Mouse (Mus musculus) spleen, adult 2 months (tissue): ENCODE data around the gene Olfr1352. TPM values are rescaled to one million over a fixed set of nuclear protein-coding genes. Genes with fewer than 3 reads are reported as not detected.
"Not testable (repeated sequence)": the region's sequence is repeated elsewhere in the genome, so short reads cannot be mapped to it uniquely, and the experiment has no call there.

Experiments used
- DNase-seq, 2 experiments: peaks; one replicate each; pipeline versions ENCODE4 v3.0.0 to v3.0.0-alpha.2; 2012 to 2021; ENCODE audit warnings: low spot score in 2 of 2, low read depth in 1 of 2
- H3K27ac ChIP-seq: fragments of 200-500 bp; 2 replicates; pipeline ENCODE4 v1.5.1; 2012; ENCODE audit warnings: low read length, inconsistent platforms; ENCODE audit not compliant: insufficient read depth
- H3K27me3 ChIP-seq: fragments of 200-500 bp; 2 replicates; pipeline ENCODE4 v1.6.1; 2012; ENCODE audit warnings: mild to moderate bottlenecking, moderate library complexity, low read length, inconsistent platforms; ENCODE audit not compliant: control insufficient read depth, insufficient read depth
- H3K36me3 ChIP-seq: fragments of 200-500 bp; 2 replicates; pipeline ENCODE4 v1.6.1; 2012; ENCODE audit warnings: mild to moderate bottlenecking, low read length, inconsistent platforms; ENCODE audit not compliant: control insufficient read depth, insufficient read depth
- H3K4me1 ChIP-seq: fragments of 200-500 bp; 2 replicates; pipeline ENCODE4 v1.6.1; 2011; ENCODE audit warnings: inconsistent platforms; ENCODE audit not compliant: control insufficient read depth, insufficient read depth, insufficient read length
- H3K4me3 ChIP-seq: fragments of 200-500 bp; 2 replicates; pipeline ENCODE4 v1.5.1; 2011; ENCODE audit warnings: mild to moderate bottlenecking, inconsistent platforms; ENCODE audit not compliant: insufficient read depth, insufficient read length; ENCODE audit errors: extremely low read depth
- CTCF ChIP-seq: fragments of 200-500 bp; IDR thresholded peaks from 2 replicates; pipeline ENCODE4 v1.5.1; 2011; ENCODE audit warnings: mild to moderate bottlenecking, inconsistent platforms; ENCODE audit not compliant: insufficient read depth, insufficient read length, insufficient replicate concordance; ENCODE audit errors: extremely low read depth
- POLR2A ChIP-seq: fragments of 200-500 bp; IDR thresholded peaks from 2 replicates; pipeline ENCODE4 v1.6.1; 2011; ENCODE audit warnings: low read depth, low read length, inconsistent platforms
- WGBS: fragments of 180-500 bp; shearing (Covaris S2); methylation state at CpG from one replicate; pipeline ENCODE4 v1.1.7; 2018; 5-methylcytosine and 5-hydroxymethylcytosine counted together
- polyA plus RNA-seq: library from polyadenylated mRNA; depleted of rRNA; stranded (reverse); fragments of >200 nt; gene quantifications from 2 replicates; pipeline ENCODE4 v1.2.3, GENCODE M21; 2012; rRNA removed

The Olfr1352 gene
- polyA plus RNA-seq, result not detected in 2 replicates

DNA sequence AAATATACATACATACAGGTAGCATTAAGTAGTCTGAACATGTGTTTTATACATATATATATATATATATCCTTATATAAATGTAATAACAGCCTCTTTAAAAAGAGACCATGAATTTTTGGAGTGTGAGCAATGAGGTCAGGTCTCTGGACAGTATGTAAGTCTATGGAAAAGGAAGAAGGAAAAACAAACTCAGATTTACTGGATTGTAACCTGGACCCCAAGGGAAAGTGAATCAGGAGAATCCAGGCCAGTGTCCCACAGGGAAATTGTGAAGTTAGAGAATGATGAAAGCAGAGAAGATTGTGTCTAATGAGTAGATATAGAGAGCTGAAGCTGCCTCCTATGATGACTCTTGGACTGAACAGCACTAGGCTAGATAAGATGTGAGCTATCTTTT, at the start of gene Olfr1352:
Olfr1352 (plus strand) TSS at position 301 of the 400 bp plus-strand sequence.
- Histone ChIP-seq H3K4me1 (no peaks in the 10 kb centered on the region), H3K27me3 (no peaks in the 10 kb centered on the region), H3K27ac (no peak within 1 kb of the TSS), H3K36me3 (no peaks in the 10 kb centered on the region), H3K4me3 (no peak within 1 kb of the TSS)
- no peak for DNase-seq
- TF ChIP-seq POLR2A, result no peak

DNA sequence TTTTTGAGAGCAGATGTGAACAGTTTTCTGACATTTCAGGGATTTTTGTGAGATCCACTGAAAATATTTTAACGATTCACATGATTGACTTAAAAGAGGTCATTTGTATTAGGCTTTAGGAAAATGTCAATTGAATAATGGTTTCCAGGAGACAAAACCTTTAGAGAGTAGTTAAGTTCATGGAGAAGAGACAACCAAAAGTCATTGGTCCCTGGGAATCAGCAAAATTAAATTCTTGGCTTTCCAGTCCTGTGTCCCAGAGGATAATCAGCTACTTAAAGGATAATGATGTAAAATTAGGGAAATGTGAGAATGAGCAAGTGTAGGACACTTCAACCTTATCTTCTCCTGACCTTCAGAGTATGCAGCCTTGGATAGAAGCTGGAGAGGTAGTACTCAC, 30.5 kb upstream of the Olfr1352 start, which contains the start of gene Olfr8:
Olfr8 (plus strand) TSS at position 301 of the 400 bp plus-strand sequence.
- not testable (repeated sequence) for H3K36me3 ChIP-seq
- 89% methylated on average over 1 of the region's 1 CpGs for WGBS

DNA sequence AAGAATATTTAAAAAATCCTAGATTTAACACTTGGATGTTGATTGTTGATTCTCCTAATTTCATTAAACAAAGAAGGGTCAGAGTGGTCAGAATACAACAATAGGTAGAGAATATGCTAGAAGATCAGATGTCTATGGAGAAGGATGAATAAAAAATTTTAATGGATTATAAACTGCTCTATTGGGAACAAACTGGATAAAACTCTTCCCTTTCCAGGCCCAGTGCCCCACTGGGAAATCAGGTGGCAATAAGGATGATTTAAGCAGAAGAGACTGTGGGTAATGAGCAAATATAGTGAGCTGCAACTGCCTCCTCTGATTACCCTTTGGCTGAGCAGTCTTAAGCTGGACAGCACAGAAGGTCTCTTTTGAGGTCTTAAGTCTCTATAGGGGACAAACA, 17.8 kb upstream of the Olfr1352 start, which contains the start of gene Olfr1353:
Olfr1353 (plus strand) TSS at position 301 of the 400 bp plus-strand sequence.
- H3K27ac ChIP-seq, H3K36me3 ChIP-seq, DNase-seq, H3K27me3 ChIP-seq, H3K4me1 ChIP-seq, H3K4me3 ChIP-seq: not testable (repeated sequence)

More for the DNA sequence above, 30.5 kb upstream of the Olfr1352 start, which contains the start of gene Olfr8:
- H3K27ac ChIP-seq, H3K4me3 ChIP-seq, DNase-seq, H3K4me1 ChIP-seq, H3K27me3 ChIP-seq: not testable (repeated sequence)

DNA sequence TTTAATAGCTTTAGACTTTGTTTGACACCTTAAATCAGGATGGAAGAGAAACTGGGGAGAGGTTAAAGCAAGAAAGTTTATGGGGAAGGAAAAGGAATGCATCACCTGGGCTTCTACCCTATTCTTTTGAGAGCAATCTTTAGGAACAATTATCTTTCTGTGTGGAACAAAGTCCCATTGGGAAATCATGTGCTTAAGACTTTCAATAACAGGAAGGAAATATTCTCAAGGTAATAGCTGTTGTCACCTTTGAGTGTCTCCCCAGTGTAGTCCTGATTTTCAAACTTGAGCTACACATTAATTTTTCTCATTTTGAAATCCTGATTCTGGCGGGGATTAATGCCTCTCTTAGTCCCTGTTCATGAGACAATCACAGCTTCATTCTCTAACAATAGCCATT, 31.3 kb downstream of the Olfr1352 start, which contains the start of gene Olfr1351:
Olfr1351 (plus strand) TSS at position 301 of the 400 bp plus-strand sequence.
- TF ChIP-seq CTCF, result no peak
- no peak for TF ChIP-seq POLR2A
- Histone ChIP-seq H3K36me3 (no peaks in the 10 kb centered on the region), H3K27ac (no peak within 1 kb of the TSS), H3K4me1 (no peaks in the 10 kb centered on the region), H3K27me3 (no peaks in the 10 kb centered on the region), H3K4me3 (no peak within 1 kb of the TSS)
- WGBS, result 83% methylated on average over 1 of the region's 1 CpGs
- DNase-seq, result no peak

DNA sequence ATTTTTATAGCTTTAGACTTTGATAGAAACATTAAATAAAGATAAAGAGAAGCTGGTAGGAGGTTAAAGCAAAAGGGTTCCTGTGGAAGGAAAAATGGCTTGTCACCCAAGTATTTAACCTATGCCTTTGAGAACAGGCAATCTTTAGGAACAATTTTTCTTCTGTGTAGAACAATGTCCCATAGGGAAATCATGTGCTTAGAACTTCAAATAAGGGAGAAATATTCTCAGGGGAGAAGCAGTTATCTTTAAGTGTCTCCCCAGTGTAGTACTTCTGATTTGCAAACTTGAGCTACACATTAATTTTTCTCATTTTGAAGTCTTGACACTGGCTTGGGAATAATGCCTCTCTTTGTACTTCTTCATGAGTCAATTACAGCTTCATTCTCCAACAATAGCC, 47.6 kb downstream of the Olfr1352 start, which contains the start of gene Olfr57:
Olfr57 (plus strand) TSS at position 301 of the 400 bp plus-strand sequence.
- TF ChIP-seq CTCF (no peak), POLR2A (no peak)

More for the DNA sequence above, 47.6 kb downstream of the Olfr1352 start, which contains the start of gene Olfr57:
- no peak within 1 kb of the TSS for H3K27ac ChIP-seq
- no peaks in the 10 kb centered on the region for H3K27me3 ChIP-seq
- H3K4me3 ChIP-seq, result no peak within 1 kb of the TSS
- H3K36me3 ChIP-seq, result no peaks in the 10 kb centered on the region
- no peak for DNase-seq
- no peaks in the 10 kb centered on the region for H3K4me1 ChIP-seq

Other genes starting within 250 kb of the Olfr1352 start
- not detected in 2 replicates for gene Ccdc105, start 228.0 kb upstream of the Olfr1352 start, polyA plus RNA-seq
- 0.05 and 0.16 TPM in 2 replicates for gene Slc1a6, start 200.6 kb upstream of the Olfr1352 start, polyA plus RNA-seq
- gene Olfr1356, start 128.9 kb upstream of the Olfr1352 start, polyA plus RNA-seq, result not detected in 2 replicates
- not detected in 2 replicates for gene Olfr1355, start 105.5 kb upstream of the Olfr1352 start, polyA plus RNA-seq
- not detected in 2 replicates for gene Olfr1354, start 67.9 kb upstream of the Olfr1352 start, polyA plus RNA-seq
- gene Olfr8, start 30.4 kb upstream of the Olfr1352 start, polyA plus RNA-seq, result not detected in 2 replicates
- not detected in 2 replicates for gene Olfr1353, start 17.7 kb upstream of the Olfr1352 start, polyA plus RNA-seq
- gene Olfr1351, start 31.4 kb downstream of the Olfr1352 start, polyA plus RNA-seq, result not detected in 2 replicates
- gene Olfr57, start 47.7 kb downstream of the Olfr1352 start, polyA plus RNA-seq, result not detected in 2 replicates
- 0.84 and 0.94 TPM in 2 replicates for gene 2610008E11Rik, start 116.5 kb downstream of the Olfr1352 start, polyA plus RNA-seq
- not detected in 2 replicates for gene Vmn2r80, start 167.7 kb downstream of the Olfr1352 start, polyA plus RNA-seq